Mouse (Mus musculus): ENCODE measurements around the gene 4933400A11Rik. TPM values are rescaled to one million over a fixed set of nuclear protein-coding genes. Genes with fewer than 3 reads are reported as not detected.

The 4933400A11Rik gene
- polyA plus RNA-seq, 1 experiment from 2014 or later: not detected

Other genes starting within 250 kb of the 4933400A11Rik start
- gene Mid1, start 94.4 kb downstream of the 4933400A11Rik start, polyA plus RNA-seq (2015; fragmentation: Nextera tagmentation; extraction: Ambion mirVana): 6.9 and 9.8 TPM in 2 replicates
- gene Gm21887, start 230.0 kb upstream of the 4933400A11Rik start, polyA plus RNA-seq (2015; fragmentation: Nextera tagmentation; extraction: Ambion mirVana): 162 and 299 TPM in 2 replicates

Measured in kidney, embryonic 16.5 days (tissue).